Mouse (Mus musculus) MEL (cell line): ENCODE measurements around the gene Myo18a. TPM values are rescaled to one million over a fixed set of nuclear protein-coding genes. Genes with fewer than 3 reads are reported as not detected.

Experiments used
- DNase-seq: peaks from one replicate; pipeline ENCODE4 v3.0.0; 2011; ENCODE audit warnings: low read depth, low spot score
- H3K27ac ChIP-seq: 2 replicates; pipeline ENCODE4 v1.5.1; 2012; ENCODE audit warnings: low read depth, mild to moderate bottlenecking, control low read depth, low read length, moderate library complexity; ENCODE audit not compliant: control insufficient read depth
- H3K27me3 ChIP-seq, 2 experiments: fragments of 150-350 bp in 1 of 2; sonication (generic) in 1 of 2; 2 replicates each; pipeline ENCODE4 v1.6.1; 2012; ENCODE audit warnings: low read length in 2 of 2, mild to moderate bottlenecking in 2 of 2, improper control_type of control experiment in 1 of 2, moderate library complexity in 1 of 2; ENCODE audit not compliant: insufficient read depth in 2 of 2, control insufficient read depth in 1 of 2
- H3K36me3 ChIP-seq, 2 experiments: 2 replicates each; pipeline ENCODE4 v1.6.1; 2012 to 2014; ENCODE audit warnings: low read length in 2 of 2, improper control_type of control experiment in 1 of 2, inconsistent platforms in 1 of 2, mild to moderate bottlenecking in 1 of 2; ENCODE audit not compliant: insufficient read depth in 2 of 2, control insufficient read depth in 1 of 2
- H3K4me1 ChIP-seq, 2 experiments: fragments of 150-350 bp in 1 of 2; sonication (generic) in 1 of 2; 2 replicates each; pipeline ENCODE4 v1.6.1; 2012; ENCODE audit warnings: low read length in 2 of 2, improper control_type of control experiment in 1 of 2, mild to moderate bottlenecking in 1 of 2; ENCODE audit not compliant: insufficient read depth in 2 of 2, control insufficient read depth in 1 of 2
- H3K4me3 ChIP-seq, 2 experiments: fragments of 150-350 bp in 1 of 2; sonication (generic) in 1 of 2; 2 replicates each; pipeline ENCODE4 v1.5.1; 2012; ENCODE audit warnings: low read depth in 2 of 2, low read length in 2 of 2, mild to moderate bottlenecking in 2 of 2, moderate library complexity in 2 of 2, control low read depth in 1 of 2, improper control_type of control experiment in 1 of 2; ENCODE audit not compliant: control insufficient read depth in 1 of 2, insufficient read depth in 1 of 2
- H3K79me2 ChIP-seq: 2 replicates; pipeline ENCODE4 v1.6.1; 2012; ENCODE audit warnings: mild to moderate bottlenecking, low read length, moderate library complexity; ENCODE audit not compliant: control insufficient read depth, poor library complexity, insufficient read depth
- H3K9ac ChIP-seq: 2 replicates; pipeline ENCODE4 v1.6.1; 2012; ENCODE audit warnings: low read depth, mild to moderate bottlenecking, control low read depth, low read length, moderate library complexity; ENCODE audit not compliant: control insufficient read depth, poor library complexity, severe bottlenecking
- H3K9me3 ChIP-seq: fragments of 150-350 bp; sonication (generic); replicated peaks from 2 replicates; pipeline ENCODE4 v1.6.1; 2012; ENCODE audit warnings: mild to moderate bottlenecking, low read length, improper control_type of control experiment, moderate library complexity; ENCODE audit not compliant: insufficient read depth
- BHLHE40 ChIP-seq: IDR thresholded peaks from 2 replicates; pipeline ENCODE4 v1.6.1; 2012; ENCODE audit warnings: low read depth, mild to moderate bottlenecking, inconsistent platforms, low read length, improper control_type of control experiment, borderline replicate concordance
- CHD1 ChIP-seq: IDR thresholded peaks from 2 replicates; pipeline ENCODE4 v1.6.1; 2012; ENCODE audit warnings: low read depth, mild to moderate bottlenecking, inconsistent platforms, low read length, improper control_type of control experiment
- CHD2 ChIP-seq: IDR thresholded peaks from 2 replicates; pipeline ENCODE4 v1.6.1; 2011; ENCODE audit warnings: low read length, improper control_type of control experiment
- ETS1 ChIP-seq: IDR thresholded peaks from 2 replicates; pipeline ENCODE4 v1.6.1; 2012; ENCODE audit warnings: low read depth, mild to moderate bottlenecking, inconsistent platforms, low read length, improper control_type of control experiment, moderate library complexity
- GATA1 ChIP-seq: IDR thresholded peaks from 2 replicates; pipeline ENCODE4 v1.6.1; 2011; ENCODE audit warnings: low read depth, low read length, improper control_type of control experiment
- JUND ChIP-seq: IDR thresholded peaks from 2 replicates; pipeline ENCODE4 v1.6.1; 2011; ENCODE audit warnings: low read depth, mild to moderate bottlenecking, improper control_type of control experiment, low read length
- MAFK ChIP-seq: IDR thresholded peaks from 2 replicates; pipeline ENCODE4 v1.6.1; 2011; ENCODE audit warnings: low read depth, mild to moderate bottlenecking, low read length, improper control_type of control experiment, borderline replicate concordance
- MAX ChIP-seq: IDR thresholded peaks from 2 replicates; pipeline ENCODE4 v1.6.1; 2011; ENCODE audit warnings: low read length, improper control_type of control experiment
- MYB ChIP-seq: IDR thresholded peaks from 2 replicates; pipeline ENCODE4 v1.6.1; 2011; ENCODE audit warnings: mild to moderate bottlenecking, low read depth, low read length, improper control_type of control experiment
- NRF1 ChIP-seq: IDR thresholded peaks from 2 replicates; pipeline ENCODE4 v1.6.1; 2014; ENCODE audit warnings: low read depth, mild to moderate bottlenecking, inconsistent platforms, low read length, improper control_type of control experiment, moderate library complexity; ENCODE audit not compliant: poor library complexity, insufficient read depth, severe bottlenecking
- POLR2AphosphoS2 ChIP-seq: IDR thresholded peaks from 2 replicates; pipeline ENCODE4 v1.6.1; 2011; ENCODE audit warnings: low read length, improper control_type of control experiment
- RCOR1 ChIP-seq: IDR thresholded peaks from 2 replicates; pipeline ENCODE4 v1.6.1; 2012; ENCODE audit warnings: low read depth, mild to moderate bottlenecking, inconsistent platforms, low read length, improper control_type of control experiment
- SMC3 ChIP-seq: IDR thresholded peaks from 2 replicates; pipeline ENCODE4 v1.6.1; 2011; ENCODE audit warnings: low read depth, low read length, improper control_type of control experiment
- TAL1 ChIP-seq: IDR thresholded peaks from 2 replicates; pipeline ENCODE4 v1.6.1; 2012; ENCODE audit warnings: mild to moderate bottlenecking, inconsistent platforms, low read length, moderate library complexity, mixed read lengths
- ZC3H11A ChIP-seq: IDR thresholded peaks from 2 replicates; pipeline ENCODE4 v1.6.1; 2012; ENCODE audit warnings: low read depth, mild to moderate bottlenecking, inconsistent platforms, low read length, improper control_type of control experiment
- ZKSCAN1 ChIP-seq: IDR thresholded peaks from 2 replicates; pipeline ENCODE4 v1.6.1; 2012; ENCODE audit warnings: low read depth, mild to moderate bottlenecking, inconsistent platforms, low read length, improper control_type of control experiment, moderate library complexity
- polyA plus RNA-seq, 2 experiments: library from polyadenylated mRNA; stranded (reverse) in 1 of 2; unstranded in 1 of 2; fragments of >175 nt in 1 of 2; fragments of >200 nt in 1 of 2; gene quantifications; 2 replicates each; pipeline versions ENCODE4 v1.2.1 to v1.2.4; 2012; ENCODE audit warnings: low replicate concordance in 2 of 2, low read depth in 1 of 2; ENCODE audit not compliant: insufficient read length in 2 of 2, insufficient read depth in 1 of 2, missing spikeins in 1 of 2
- total RNA-seq: library from RNA; depleted of rRNA; stranded (reverse); fragments of 300-350 nt; gene quantifications from 2 replicates; pipeline ENCODE4 v1.2.3, GENCODE M21; 2012

The Myo18a gene
- total and polyA plus RNA-seq, 3 experiments, result 13.1 to 18.0 TPM; not detected in 1

- Histone ChIP-seq H3K36me3 (peaks cover 0 to 3% of the 10 kb centered on the region in 2 experiments; a peak in 1 of 4 replicates), H3K4me3 (no peak overlapping the region), H3K27ac (no peak overlapping the region), H3K27me3 (peaks cover 30 to 37% of the 10 kb centered on the region in 2 experiments), H3K79me2 (no peaks in the 10 kb centered on the region), H3K9ac (no peak overlapping the region)
- no peak for TF ChIP-seq TAL1
- TF ChIP-seq MYB, result no peak
- TF ChIP-seq, all 39 proteins: peak for 0
- Histone ChIP-seq H3K4me1 (peaks cover 0 to 4% of the 10 kb centered on the region in 2 experiments; a peak in 1 of 4 replicates), H3K9me3 (no peaks in the 10 kb centered on the region)
- no peak for DNase-seq
Observed at GRCm38 (mm10) chr11:77909376-77909775, 146.3 kb downstream of the Myo18a start.

- H3K27me3 ChIP-seq, result peaks cover 28 to 34% of the 10 kb centered on the region in 2 experiments
- peaks cover 0 to 3% of the 10 kb centered on the region in 2 experiments; a peak in 1 of 4 replicates for H3K36me3 ChIP-seq
Observed at GRCm38 (mm10) chr11:77909776-77910175, 146.7 kb downstream of the Myo18a start.

GRCm38 (mm10) chr11:77913505-77913904 lies 150.5 kb downstream of the Myo18a start:
- no peaks in the 10 kb centered on the region for H3K36me3 ChIP-seq
- H3K4me1 ChIP-seq, result no peaks in the 10 kb centered on the region
- H3K27me3 ChIP-seq, result peaks cover 13 to 20% of the 10 kb centered on the region in 2 experiments
- no peak overlapping the region for H3K4me3 ChIP-seq
- H3K9ac ChIP-seq, result no peak overlapping the region
- TF ChIP-seq MAFK (no peak), CHD1 (no peak), JUND (no peak), ETS1 (no peak), POLR2AphosphoS2 (no peak), ZC3H11A (no peak), BHLHE40 (no peak), NRF1 (no peak), GATA1 (no peak)
- no peaks in the 10 kb centered on the region for H3K9me3 ChIP-seq
- H3K79me2 ChIP-seq, result no peaks in the 10 kb centered on the region
- no peak overlapping the region for H3K27ac ChIP-seq
- DNase-seq, result no peak

More at GRCm38 (mm10) chr11:77909776-77910175, 146.7 kb downstream of the Myo18a start:
- H3K79me2 ChIP-seq, result no peaks in the 10 kb centered on the region
- H3K4me1 ChIP-seq, result peaks cover 0 to 4% of the 10 kb centered on the region in 2 experiments; a peak in 1 of 4 replicates
- no peak for DNase-seq
- no peak for TF ChIP-seq MAX
- no peak for TF ChIP-seq CHD1
- TF ChIP-seq SMC3, result no peak
- no peak for TF ChIP-seq ZKSCAN1
- TF ChIP-seq CHD2, result no peak
- TF ChIP-seq RCOR1, result no peak
- H3K4me3 ChIP-seq, result no peak overlapping the region
- H3K9me3 ChIP-seq, result no peaks in the 10 kb centered on the region
- H3K9ac ChIP-seq, result no peak overlapping the region
- no peak overlapping the region for H3K27ac ChIP-seq
